Mouse (Mus musculus): ENCODE measurements around the gene Zbtb3. TPM values are rescaled to one million over a fixed set of nuclear protein-coding genes. Genes with fewer than 3 reads are reported as not detected.

Zbtb3 gene
- total and polyA plus RNA-seq, 3 experiments: 1.2 to 2.5 (median 2.2) TPM

GRCm38 (mm10) chr19:8774951-8775421, 27.4 kb upstream of the Zbtb3 start:
- dilution Hi-C loops (cut with MboI; ENCODE audit: extremely low pct_ligation_motif_present, extremely low pct_unique_long_range_greater_than_20kb, low sequenced_read_pairs): no loop called here
- Histone ChIP-seq H3K4me3 (replicated peaks in 1 of 3; ENCODE audit: low read depth in 2 of 3, low read length in 2 of 3, poor library complexity in 1 of 3) (peak overlapping the region; percentile 55 to 93 (median 88)), H3K9ac (ENCODE audit: insufficient read depth, low read depth) (peak overlapping the region; percentile 95), H3K9me3 (replicated peaks; ENCODE audit: low read length) (no peaks in the 10 kb centered on the region), H3K4me1 (ENCODE audit: control insufficient read depth in 1 of 2, insufficient read depth in 2 of 2) (peaks cover 11 to 40% of the 10 kb centered on the region in 2 experiments), H3K27me3 (replicated peaks) (no peaks in the 10 kb centered on the region), H3K27ac (ENCODE audit: insufficient read depth, low read depth) (peak overlapping the region; percentile 80), H3K36me3 (replicated peaks in 1 of 2; ENCODE audit: control insufficient read depth in 1 of 2, insufficient read depth in 1 of 2, low read length in 1 of 2) (peaks cover 19 to 49% of the 10 kb centered on the region in 2 experiments), H3K79me2 (replicated peaks; ENCODE audit: control insufficient read depth, extremely low read depth, insufficient read depth, poor library complexity, severe bottlenecking) (peaks cover 35% of the 10 kb centered on the region), H3K4me2 (ENCODE audit: insufficient read depth, low read depth, poor library complexity, severe bottlenecking) (peak overlapping the region; percentile 87)
- no peak for TF ChIP-seq CHD2 (IDR thresholded peaks at IDR 0.05; ENCODE audit: low read length)
- no peak for TF ChIP-seq JUN (IDR thresholded peaks at IDR 0.05; ENCODE audit: insufficient read depth, low read depth, low read length)
- TF ChIP-seq KAT2A (IDR thresholded peaks at IDR 0.05; ENCODE audit: insufficient replicate concordance, low read length): no peak
- TF ChIP-seq EP300 (IDR thresholded peaks at IDR 0.05; ENCODE audit: low read length): no peak
- TF ChIP-seq JUND (conservative IDR thresholded peaks at IDR 0.05; ENCODE audit: low read depth, low read length): no peak
- TF ChIP-seq GABPA (IDR thresholded peaks at IDR 0.05; ENCODE audit: insufficient replicate concordance, low read depth, low read length): no peak
- no peak for TF ChIP-seq MXI1 (IDR thresholded peaks at IDR 0.05; ENCODE audit: low read depth, low read length)
- no peak for TF ChIP-seq BHLHE40 (IDR thresholded peaks at IDR 0.05; ENCODE audit: low read depth, low read length)
- TF ChIP-seq ZC3H11A (IDR thresholded peaks at IDR 0.05; ENCODE audit: low read depth, low read length): no peak
- no peak for TF ChIP-seq MEF2A (IDR thresholded peaks at IDR 0.05; ENCODE audit: borderline replicate concordance, low read depth, low read length)
- TF ChIP-seq UBTF (IDR thresholded peaks at IDR 0.05; ENCODE audit: low read depth, low read length): no peak
- TF ChIP-seq MYC (IDR thresholded peaks at IDR 0.05; ENCODE audit: low read depth, low read length): no peak
- TF ChIP-seq MAX (IDR thresholded peaks at IDR 0.05; ENCODE audit: low read length): no peak
- TF ChIP-seq RAD21 (IDR thresholded peaks at IDR 0.05; ENCODE audit: low read depth, low read length): no peak
- TF ChIP-seq ELF1 (IDR thresholded peaks at IDR 0.05; ENCODE audit: low read depth, low read length): no peak
- TF ChIP-seq CHD1 (IDR thresholded peaks at IDR 0.05; ENCODE audit: low read depth, low read length): no peak
- TF ChIP-seq MAFK (IDR thresholded peaks at IDR 0.05; ENCODE audit: insufficient replicate concordance, low read length): no peak
- no peak for DNase-seq (ENCODE audit: extremely low read depth)
- in situ Hi-C loops (cut with MboI; ENCODE audit: low pct_ligation_motif_present, low pct_unique_long_range_greater_than_20kb, low sequenced_read_pairs): no loop called here

- dilution Hi-C loops (cut with MboI; ENCODE audit: extremely low pct_ligation_motif_present, extremely low pct_unique_long_range_greater_than_20kb, low sequenced_read_pairs): no loop called here
- DNase-seq (ENCODE audit: extremely low read depth): peak; percentile 98
- Histone ChIP-seq H3K9ac (ENCODE audit: insufficient read depth, low read depth) (peak within 1 kb of the TSS; percentile 68), H3K36me3 (replicated peaks in 1 of 2; ENCODE audit: control insufficient read depth in 1 of 2, insufficient read depth in 1 of 2, low read length in 1 of 2) (peaks cover 20 to 39% of the 10 kb centered on the region in 2 experiments), H3K79me2 (replicated peaks; ENCODE audit: control insufficient read depth, extremely low read depth, insufficient read depth, poor library complexity, severe bottlenecking) (no peaks in the 10 kb centered on the region; the same call in 1 of the 2 replicates), H3K27me3 (replicated peaks) (no peaks in the 10 kb centered on the region), H3K27ac (ENCODE audit: insufficient read depth, low read depth) (no peak within 1 kb of the TSS), H3K4me2 (ENCODE audit: insufficient read depth, low read depth, poor library complexity, severe bottlenecking) (peak within 1 kb of the TSS; percentile 84), H3K4me3 (replicated peaks in 1 of 3; ENCODE audit: low read depth in 2 of 3, low read length in 2 of 3, poor library complexity in 1 of 3) (peak within 1 kb of the TSS; percentile 66 to 93 (median 73)), H3K9me3 (replicated peaks; ENCODE audit: low read length) (no peaks in the 10 kb centered on the region), H3K4me1 (ENCODE audit: control insufficient read depth in 1 of 2, insufficient read depth in 2 of 2) (peaks cover 2 to 17% of the 10 kb centered on the region in 2 experiments; a peak in 3 of 4 replicates)
- in situ Hi-C loops (cut with MboI; ENCODE audit: low pct_ligation_motif_present, low pct_unique_long_range_greater_than_20kb, low sequenced_read_pairs): no loop called here
- no peak for TF ChIP-seq ZKSCAN1 (IDR thresholded peaks at IDR 0.05; ENCODE audit: borderline replicate concordance, low read depth, low read length)
- peak; percentile 39; the same call in 1 of the 2 replicates for TF ChIP-seq NRF1 (IDR thresholded peaks at IDR 0.05; ENCODE audit: low read depth, low read length)
- peak; percentile 68; the same call in 1 of the 2 replicates for TF ChIP-seq TCF12 (IDR thresholded peaks at IDR 0.05; ENCODE audit: low read depth, low read length)
- TF ChIP-seq USF1 (IDR thresholded peaks at IDR 0.05; ENCODE audit: low read depth, low read length): peak; percentile 93
- TF ChIP-seq HCFC1 (IDR thresholded peaks at IDR 0.05; ENCODE audit: low read depth, low read length): peak; percentile 73
- 0 out of 2 replicates have a peak, but pooled peaks have one; percentile 3 for TF ChIP-seq MYC (IDR thresholded peaks at IDR 0.05; ENCODE audit: low read depth, low read length)
- TF ChIP-seq NELFE (IDR thresholded peaks at IDR 0.05; ENCODE audit: low read depth, low read length): peak; percentile 65
- TF ChIP-seq TBP (conservative IDR thresholded peaks at IDR 0.05; ENCODE audit: low read depth, low read length): peak; percentile 96
- 0 out of 2 replicates have a peak, but pooled peaks have one; percentile 27 for TF ChIP-seq KAT2A (IDR thresholded peaks at IDR 0.05; ENCODE audit: insufficient replicate concordance, low read length)
- TF ChIP-seq CHD1 (IDR thresholded peaks at IDR 0.05; ENCODE audit: low read depth, low read length): no peak
- TF ChIP-seq RCOR1 (conservative IDR thresholded peaks at IDR 0.05; ENCODE audit: low read depth, low read length): no peak
- TF ChIP-seq ZNF384 (IDR thresholded peaks at IDR 0.05; ENCODE audit: low read depth, low read length): peak; percentile 61
- TF ChIP-seq JUN (IDR thresholded peaks at IDR 0.05; ENCODE audit: insufficient read depth, low read depth, low read length): no peak
- 0 out of 2 replicates have a peak, but pooled peaks have one; percentile 61 for TF ChIP-seq E2F4 (IDR thresholded peaks at IDR 0.05; ENCODE audit: insufficient replicate concordance, low read depth, low read length)
- no peak for TF ChIP-seq IRF4 (IDR thresholded peaks at IDR 0.05; ENCODE audit: low read depth, low read length)
- TF ChIP-seq MXI1 (IDR thresholded peaks at IDR 0.05; ENCODE audit: low read depth, low read length): peak; percentile 89
- no peak for TF ChIP-seq ZC3H11A (IDR thresholded peaks at IDR 0.05; ENCODE audit: low read depth, low read length)
- TF ChIP-seq SIN3A (IDR thresholded peaks at IDR 0.05; ENCODE audit: low read length): peak; percentile 91
These were observed 16.2 kb upstream of the Zbtb3 start, which contains the start of gene Taf6l for GRCm38 (mm10) chr19:8786008-8786781. Taf6l (minus strand) TSS chr19:8786417.
